Mouse (Mus musculus) E14TG2a.4 (cell line): ENCODE data around the gene Anxa11.

Experiments used
- CTCF ChIP-seq: conservative IDR thresholded peaks from 2 replicates; pipeline ENCODE4 v1.5.1; 2014; ENCODE audit warnings: low read length
- POU5F1 ChIP-seq: IDR thresholded peaks from 2 replicates; pipeline ENCODE4 v1.6.1; 2014; ENCODE audit warnings: low read length, borderline replicate concordance

GRCm38 (mm10) chr14:25816416-25816815, 25.5 kb upstream of the Anxa11 start:
- TF ChIP-seq CTCF (peak; percentile 98), POU5F1 (no peak)
